Mouse (Mus musculus): ENCODE results near the gene Arid5b.
"Not testable (repeated sequence)": the region's sequence is repeated elsewhere in the genome, so short reads cannot be mapped to it uniquely, and the experiment has no call there.

The Arid5b gene

DNA sequence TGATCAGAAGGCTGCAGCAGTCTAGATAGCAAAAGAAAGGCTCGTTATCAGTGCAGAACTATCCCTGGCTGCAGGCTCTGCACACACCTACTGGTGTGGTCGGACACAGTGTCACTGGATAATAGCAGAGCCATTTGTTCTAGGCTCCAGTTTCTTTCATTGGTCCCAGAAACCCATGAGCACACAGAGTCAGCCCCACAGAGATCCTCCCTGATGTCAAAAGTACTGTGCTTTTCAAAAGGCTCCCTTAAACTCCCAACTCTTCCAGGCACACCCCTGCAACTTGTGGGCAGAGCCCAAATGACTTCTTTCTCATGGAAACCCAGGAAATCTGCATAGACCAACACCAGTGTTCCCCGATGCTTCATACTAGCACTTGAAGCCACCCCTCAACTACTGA is 163.6 kb downstream of the Arid5b start:
- in situ Hi-C loops (cut with MboI; ENCODE audit: low pct_unique_long_range_greater_than_20kb in 1 of 2, low sequenced_read_pairs in 2 of 2, unreplicated experiment in 1 of 2): no loop called here

DNA sequence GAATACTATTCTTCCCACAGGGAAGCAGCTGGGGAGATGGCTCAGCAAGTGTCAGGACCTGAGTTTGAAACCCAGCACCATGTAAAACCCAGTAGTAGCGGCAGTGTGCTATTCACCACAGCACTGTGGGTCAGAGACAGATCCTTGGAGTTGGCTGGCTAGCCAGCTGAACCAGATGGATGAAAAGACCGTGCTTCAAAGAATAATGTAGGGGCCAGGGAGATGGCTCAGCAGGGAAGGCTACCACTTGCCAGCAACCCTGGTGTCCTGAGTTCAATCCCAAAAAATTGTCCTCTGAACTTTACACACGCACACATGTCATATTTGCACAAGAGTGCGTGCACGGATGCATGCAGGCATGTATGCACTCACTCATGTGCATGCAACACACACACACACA is 164.9 kb downstream of the Arid5b start:
- in situ Hi-C loops (cut with MboI; ENCODE audit: low pct_unique_long_range_greater_than_20kb in 1 of 2, low sequenced_read_pairs in 2 of 2, unreplicated experiment in 1 of 2): no loop called here

DNA sequence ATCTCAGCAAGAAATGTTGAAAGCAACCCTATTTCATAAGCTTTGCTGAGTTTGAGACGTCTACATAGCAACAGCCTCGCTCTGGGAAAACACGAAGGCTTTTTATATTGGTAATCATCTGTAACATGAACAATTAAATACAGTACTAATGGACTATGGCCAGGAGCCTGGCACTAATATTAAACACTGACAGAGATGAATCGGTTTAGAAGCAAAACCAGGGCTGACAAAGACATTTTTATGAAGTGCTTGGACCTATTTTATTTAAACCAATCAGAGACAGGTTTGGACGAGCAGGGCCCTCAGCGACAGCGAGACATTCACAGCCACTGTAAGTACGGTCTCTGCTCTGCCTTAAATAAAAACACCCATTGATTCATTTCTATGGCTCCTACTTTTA is 165.6 kb downstream of the Arid5b start:
- in situ Hi-C loops (cut with MboI; ENCODE audit: low pct_unique_long_range_greater_than_20kb in 1 of 2, low sequenced_read_pairs in 2 of 2, unreplicated experiment in 1 of 2): no loop called here

DNA sequence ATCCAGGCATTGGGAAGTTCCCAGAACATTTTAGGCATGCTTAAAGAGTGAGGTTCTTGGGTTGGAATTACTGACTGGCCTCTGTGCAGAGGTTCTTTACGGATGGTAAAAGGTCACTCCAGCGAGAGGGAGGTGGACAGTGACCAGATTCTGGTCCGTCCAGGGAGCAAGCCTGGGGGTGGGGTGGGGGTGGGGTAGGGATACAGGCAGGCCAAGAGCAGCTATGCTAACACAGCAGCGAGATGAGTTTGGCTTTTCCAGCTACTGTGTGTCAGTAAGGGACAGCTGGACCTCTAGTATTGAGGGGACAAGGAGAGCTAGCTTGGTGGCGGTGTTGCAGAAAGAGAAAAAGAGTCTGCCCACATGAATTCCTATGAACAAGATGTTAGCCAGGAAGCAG is 167.9 kb downstream of the Arid5b start:
- in situ Hi-C loops (cut with MboI; ENCODE audit: low pct_unique_long_range_greater_than_20kb in 1 of 2, low sequenced_read_pairs in 2 of 2, unreplicated experiment in 1 of 2): no loop called here

DNA sequence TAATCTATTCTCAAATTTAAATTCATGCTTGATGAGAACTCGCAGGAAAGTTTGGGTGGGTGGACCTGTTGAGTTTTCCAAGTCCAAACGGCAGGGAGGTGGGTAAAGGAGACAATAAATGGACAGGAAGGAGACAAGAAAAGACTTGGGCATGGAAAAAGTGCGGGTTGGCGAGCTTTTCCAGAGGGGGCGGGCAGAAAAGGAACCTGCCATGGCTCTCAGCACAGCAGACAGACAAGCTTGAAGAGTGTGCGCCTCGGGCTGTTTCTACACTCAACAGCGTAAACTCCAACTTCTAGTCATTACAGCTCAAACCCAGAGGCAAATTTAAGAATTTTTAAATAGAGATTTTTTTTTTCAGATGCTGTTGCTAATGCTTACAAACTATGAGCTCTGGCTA is 168.4 kb downstream of the Arid5b start:
- in situ Hi-C loops (cut with MboI; ENCODE audit: low pct_unique_long_range_greater_than_20kb in 1 of 2, low sequenced_read_pairs in 2 of 2, unreplicated experiment in 1 of 2): no loop called here

DNA sequence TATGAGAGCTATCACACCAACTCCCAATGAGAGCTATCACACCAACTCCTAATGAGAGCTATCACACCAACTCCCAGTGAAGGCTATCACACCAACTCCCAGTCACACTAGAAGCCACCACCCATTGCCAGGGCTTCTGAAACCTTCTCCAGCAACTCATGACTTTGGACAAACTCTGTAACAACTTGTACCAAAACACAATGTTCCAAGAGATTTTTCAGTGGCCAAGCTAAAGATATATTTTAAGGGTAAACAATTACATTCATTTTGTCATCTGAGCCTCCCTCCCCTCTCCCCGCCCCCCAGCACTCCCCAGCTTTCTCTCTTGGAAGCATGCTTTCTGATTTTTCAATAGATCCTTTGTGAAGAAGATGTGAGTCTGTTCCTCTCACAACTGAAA is 168.9 kb downstream of the Arid5b start:
- in situ Hi-C loops (cut with MboI; ENCODE audit: low pct_unique_long_range_greater_than_20kb in 1 of 2, low sequenced_read_pairs in 2 of 2, unreplicated experiment in 1 of 2): no loop called here

DNA sequence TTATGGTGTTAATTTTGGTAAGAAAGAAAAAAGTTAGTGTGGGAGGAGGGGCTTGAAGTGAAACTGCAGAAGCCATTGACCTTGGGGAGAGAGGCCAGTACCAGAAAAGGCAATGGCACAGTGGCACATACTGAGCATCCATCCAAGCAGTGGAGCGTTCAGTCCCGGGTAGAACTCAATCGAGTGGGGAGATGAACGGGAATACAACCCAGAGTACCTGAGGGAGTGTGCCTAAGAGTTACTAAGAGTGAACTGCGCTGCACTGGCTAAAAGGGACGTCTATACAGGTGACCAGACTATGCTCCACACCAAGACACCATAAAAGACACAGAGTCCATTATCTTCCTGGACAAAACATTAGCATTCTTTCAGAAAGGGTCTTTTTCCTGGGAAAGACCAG is 170.8 kb downstream of the Arid5b start:
- in situ Hi-C loops (cut with MboI; ENCODE audit: low pct_unique_long_range_greater_than_20kb in 1 of 2, low sequenced_read_pairs in 2 of 2, unreplicated experiment in 1 of 2): no loop called here

DNA sequence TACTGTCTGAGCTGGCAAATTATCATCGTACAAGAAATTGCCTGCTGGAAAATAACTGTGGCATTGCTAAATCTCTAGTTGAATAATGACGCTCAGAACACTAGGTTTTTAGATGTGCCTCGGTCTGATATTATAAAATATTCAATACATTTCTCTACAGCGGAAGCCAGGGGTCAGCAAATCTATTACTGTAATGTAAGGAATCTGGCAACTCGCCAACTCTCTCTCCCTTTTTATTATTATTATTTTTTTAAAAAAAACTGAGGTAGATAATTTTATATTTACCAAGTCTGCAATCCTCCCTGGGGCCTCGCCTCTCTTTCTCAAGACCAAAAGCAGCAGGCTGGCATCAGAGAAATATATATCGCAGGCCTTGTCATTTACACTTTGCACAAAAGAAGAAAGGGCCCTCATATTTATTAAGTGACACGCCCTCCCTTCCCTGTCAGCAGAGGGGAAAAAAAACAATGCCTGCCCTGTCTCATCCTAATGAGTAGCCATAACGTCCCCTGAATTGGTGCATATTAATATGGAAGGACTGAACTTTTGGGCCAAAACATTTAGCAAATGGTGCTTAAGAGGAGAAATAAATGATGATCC is 172.1 kb downstream of the Arid5b start:
- in situ Hi-C loops (cut with MboI; ENCODE audit: low pct_unique_long_range_greater_than_20kb in 1 of 2, low sequenced_read_pairs in 2 of 2, unreplicated experiment in 1 of 2): no loop called here

DNA sequence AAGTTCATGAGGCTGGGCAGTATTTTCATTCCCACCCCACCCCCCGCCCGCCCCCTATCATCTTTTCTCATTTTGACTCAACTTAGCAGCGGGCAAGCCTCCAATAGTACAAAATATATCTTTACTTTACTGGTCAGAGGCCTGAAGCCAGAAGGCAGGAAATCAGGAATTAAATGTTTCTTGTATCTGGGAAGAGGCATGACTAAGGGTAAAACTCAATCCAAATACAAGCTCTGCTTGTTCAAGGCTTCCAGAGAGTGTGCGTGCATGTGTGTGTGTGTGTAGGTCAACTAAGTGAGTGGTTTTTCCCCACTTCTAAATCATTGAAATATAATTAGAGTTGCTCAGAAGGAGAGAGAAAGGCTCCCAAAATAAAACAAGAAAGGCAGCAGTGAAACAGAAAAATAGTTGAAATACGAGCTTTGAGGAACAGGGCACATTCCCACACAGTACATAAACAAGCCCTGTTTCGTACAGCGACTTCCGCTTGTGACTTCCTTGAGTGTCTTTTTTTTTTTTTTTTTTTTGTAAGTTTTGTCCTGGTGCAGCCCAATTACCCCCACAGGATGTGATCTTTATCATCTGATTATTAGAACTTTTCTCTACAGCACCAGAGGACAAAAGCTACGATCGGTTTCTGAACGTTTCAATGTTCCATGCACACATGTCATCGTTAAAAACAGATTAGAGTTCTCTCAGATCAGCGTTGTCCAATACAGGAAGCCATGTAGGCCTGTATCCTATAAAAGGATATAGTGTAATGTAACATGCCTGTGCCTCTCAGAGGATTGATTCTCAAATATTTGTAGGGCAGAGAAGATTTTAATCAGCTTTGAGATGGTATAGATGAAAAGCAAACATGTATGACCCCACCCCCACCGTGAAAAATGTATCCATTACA is 173.4 kb downstream of the Arid5b start:
- in situ Hi-C loops (cut with MboI; ENCODE audit: low pct_unique_long_range_greater_than_20kb in 1 of 2, low sequenced_read_pairs in 2 of 2, unreplicated experiment in 1 of 2): no loop called here

DNA sequence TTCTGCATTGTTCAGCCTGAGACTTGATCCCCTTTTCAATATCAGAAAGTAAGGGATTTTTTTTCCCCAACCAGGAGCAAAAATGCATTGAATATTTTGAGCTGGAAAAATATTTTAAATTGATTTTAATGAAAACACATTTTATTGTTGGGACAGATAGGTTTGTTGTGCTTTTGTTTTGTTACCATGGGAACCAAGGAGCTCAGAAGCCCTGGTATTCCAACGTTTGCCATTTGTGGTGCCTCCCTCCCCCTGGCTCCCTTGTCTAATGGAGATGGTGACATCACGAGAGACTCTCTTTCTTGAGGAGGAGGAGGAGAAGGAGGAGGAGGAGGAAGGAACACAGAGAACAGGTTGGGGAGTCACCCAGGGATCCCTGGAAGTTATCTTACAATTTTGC is 174.1 kb downstream of the Arid5b start:
- in situ Hi-C loops (cut with MboI; ENCODE audit: low pct_unique_long_range_greater_than_20kb in 1 of 2, low sequenced_read_pairs in 2 of 2, unreplicated experiment in 1 of 2): no loop called here

DNA sequence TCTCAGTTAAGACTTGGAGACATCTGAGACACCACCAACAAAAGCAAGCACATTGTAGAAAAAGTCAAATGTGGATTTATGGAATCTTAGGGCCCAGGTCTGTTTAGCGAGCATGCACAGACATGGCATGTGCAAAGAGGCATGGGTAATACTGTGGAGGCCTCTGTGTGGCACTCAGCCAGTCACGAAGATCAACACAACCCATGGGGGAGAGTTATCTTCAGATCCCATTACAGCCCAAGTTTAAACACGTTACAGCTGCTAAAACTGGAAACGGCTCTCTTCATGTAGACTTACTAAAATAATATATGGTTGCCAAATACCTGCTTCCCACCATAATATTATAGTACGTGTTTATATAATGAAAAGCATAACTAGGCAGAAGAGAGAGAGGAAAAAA is 174.6 kb downstream of the Arid5b start:
- in situ Hi-C loops (cut with MboI; ENCODE audit: low pct_unique_long_range_greater_than_20kb in 1 of 2, low sequenced_read_pairs in 2 of 2, unreplicated experiment in 1 of 2): no loop called here

DNA sequence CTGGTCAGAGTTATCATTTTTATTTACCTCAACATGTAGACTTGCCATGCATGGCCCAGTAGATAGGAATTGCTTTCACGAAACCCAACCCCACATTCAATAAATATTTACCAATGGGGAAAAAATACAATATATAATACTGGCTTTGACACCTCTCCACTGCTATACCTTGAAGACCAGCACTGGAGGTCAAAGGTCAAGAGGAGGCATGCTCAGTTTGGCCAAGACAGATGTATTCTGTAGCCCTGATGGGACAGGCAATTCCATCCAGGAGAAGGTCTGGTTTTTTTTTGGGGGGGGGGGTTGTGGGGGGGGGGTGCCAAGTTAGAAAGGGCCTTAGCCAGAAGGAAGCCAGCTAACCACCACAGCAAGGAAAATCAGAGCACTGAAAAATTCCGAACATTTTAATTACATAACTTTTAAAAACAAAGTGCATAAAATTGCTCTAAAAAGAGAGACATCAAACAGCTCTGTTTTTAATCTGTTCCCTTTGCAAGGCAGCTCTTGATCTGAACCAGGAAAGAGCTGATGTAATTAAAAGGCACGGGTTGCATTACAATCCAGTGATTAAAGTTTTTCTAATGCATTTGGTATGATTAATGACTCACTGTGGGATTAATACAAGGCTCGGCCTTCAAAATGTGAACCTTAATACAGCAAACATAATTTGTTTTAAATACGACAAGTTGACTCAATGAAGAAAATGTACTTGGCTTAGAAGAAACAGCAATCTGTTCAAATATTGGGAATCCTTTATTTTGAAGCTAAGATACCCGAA is 175.3 kb downstream of the Arid5b start:
- in situ Hi-C loops (cut with MboI; ENCODE audit: low pct_unique_long_range_greater_than_20kb in 1 of 2, low sequenced_read_pairs in 2 of 2, unreplicated experiment in 1 of 2): no loop called here

DNA sequence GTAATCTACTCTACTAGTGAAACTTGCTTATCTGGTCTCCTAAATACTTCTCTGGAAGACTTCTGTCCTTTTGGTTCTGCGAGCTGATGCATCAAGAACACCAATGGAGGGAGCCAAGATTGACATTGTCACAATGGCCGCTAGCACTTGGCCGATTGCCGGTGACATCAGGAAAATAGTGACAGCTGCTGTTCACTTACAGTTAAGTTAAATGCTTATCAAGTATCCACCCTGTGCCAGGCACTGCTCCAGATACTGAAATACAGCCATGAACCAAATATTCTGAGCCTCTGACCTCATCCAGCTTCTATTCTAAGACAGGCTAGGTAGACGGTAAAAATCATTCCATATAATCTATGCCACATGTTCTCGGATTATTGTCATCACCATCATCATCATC is 176.0 kb downstream of the Arid5b start:
- in situ Hi-C loops (cut with MboI; ENCODE audit: low pct_unique_long_range_greater_than_20kb in 1 of 2, low sequenced_read_pairs in 2 of 2, unreplicated experiment in 1 of 2): no loop called here

DNA sequence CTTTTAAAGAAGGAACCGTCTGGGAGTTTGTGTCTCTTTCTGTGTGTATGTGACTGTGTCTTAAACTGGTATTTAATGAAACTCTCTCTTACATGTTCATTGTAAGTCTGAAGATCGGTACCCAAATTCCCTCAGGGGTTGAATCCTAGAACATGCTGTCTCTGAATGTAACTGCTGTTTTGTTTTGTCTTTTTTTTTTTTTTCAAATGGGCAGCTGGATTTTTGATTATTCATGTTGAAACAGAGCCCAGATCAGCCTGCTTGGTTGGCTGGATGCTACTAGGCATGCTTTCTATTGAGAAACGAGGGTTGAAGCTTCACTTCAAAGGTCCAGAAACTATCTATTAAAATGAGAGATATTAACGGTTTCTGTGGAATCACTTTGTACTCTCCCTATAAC is 177.3 kb downstream of the Arid5b start:
- in situ Hi-C loops (cut with MboI; ENCODE audit: low pct_unique_long_range_greater_than_20kb in 1 of 2, low sequenced_read_pairs in 2 of 2, unreplicated experiment in 1 of 2): no loop called here

DNA sequence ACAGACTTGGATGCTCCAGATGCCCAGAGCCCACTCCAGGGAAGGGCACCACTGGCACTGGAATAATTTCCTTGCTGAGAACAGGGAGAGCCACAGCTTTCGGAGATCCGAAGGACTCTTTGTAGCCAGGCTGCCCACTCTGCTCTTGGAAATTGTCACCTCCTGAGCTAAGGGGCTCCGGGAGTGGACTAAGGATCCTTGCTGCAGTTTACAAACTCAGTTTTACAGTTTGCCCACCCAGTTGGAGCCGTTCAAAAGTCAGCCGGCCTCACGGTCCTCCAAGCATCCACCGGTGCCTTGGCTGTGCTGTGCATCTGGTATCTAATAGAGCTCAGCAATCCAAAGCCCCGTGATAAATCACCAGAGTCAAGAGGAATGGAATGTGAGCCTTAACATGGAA is 178.0 kb downstream of the Arid5b start:
- in situ Hi-C loops (cut with MboI; ENCODE audit: low pct_unique_long_range_greater_than_20kb in 1 of 2, low sequenced_read_pairs in 2 of 2, unreplicated experiment in 1 of 2): no loop called here

DNA sequence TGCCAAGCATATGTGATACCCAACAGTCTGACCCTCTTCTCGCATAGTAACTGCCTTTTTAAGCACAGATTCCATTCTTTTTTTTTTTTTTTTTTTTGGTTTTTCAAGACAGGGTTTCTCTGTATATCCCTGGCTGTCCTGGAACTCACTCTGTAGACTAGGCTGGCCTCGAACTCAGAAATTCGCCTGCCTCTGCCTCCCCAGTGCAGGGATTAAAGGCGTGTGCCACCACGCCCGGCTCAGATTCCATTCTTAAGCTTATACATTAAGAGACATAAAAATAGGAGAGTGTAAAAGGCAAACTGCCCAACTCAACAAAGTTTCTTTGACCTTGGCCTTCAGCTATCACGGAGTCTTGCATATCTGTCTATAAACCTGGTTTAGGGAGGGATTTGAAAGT is 178.7 kb downstream of the Arid5b start:
- in situ Hi-C loops (cut with MboI; ENCODE audit: low pct_unique_long_range_greater_than_20kb in 1 of 2, low sequenced_read_pairs in 2 of 2, unreplicated experiment in 1 of 2): not testable (repeated sequence)

DNA sequence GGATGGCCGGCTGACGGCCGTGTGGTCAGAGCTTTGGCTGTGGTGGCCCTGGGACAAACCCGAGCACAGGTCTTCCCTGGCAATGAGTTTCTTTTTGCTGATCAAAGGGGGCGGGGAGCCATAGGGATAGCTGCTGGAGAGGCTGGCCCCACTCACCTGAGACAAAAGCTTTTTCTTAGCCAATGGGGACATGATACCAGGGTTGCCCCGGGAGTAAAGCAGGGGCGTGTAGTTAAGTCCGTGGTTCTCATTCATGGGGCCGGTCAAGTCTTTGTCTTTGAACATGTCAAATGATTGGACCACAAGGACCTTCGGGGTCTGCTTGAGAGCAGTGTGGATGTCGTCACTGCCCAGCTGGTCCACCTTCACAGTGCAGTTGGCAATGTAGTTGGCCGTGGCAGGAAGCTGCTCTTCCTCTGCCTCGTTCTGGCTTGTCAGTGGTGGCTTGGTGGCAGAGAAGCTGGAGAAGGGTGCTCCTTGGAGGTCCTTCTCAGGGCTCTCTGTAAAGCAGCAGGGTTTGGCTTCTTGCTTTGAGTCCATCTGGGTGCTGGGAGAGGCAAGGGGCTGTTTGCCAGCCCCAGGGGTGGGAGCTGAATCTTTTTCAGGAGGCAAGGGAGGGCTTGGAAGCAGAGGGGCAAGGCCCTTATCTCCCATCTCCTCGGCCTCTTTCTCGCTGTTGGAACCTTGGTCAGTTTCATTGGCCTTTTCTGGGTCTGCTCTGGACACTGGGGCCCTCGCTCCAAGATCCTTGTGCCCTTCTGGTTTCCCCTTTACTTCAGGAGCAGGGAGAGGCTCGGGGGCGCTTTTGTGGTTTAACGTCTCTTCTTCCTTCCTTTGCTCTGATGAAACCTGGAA is 180.5 kb downstream of the Arid5b start:
- in situ Hi-C loops (cut with MboI; ENCODE audit: low pct_unique_long_range_greater_than_20kb in 1 of 2, low sequenced_read_pairs in 2 of 2, unreplicated experiment in 1 of 2): no loop called here

DNA sequence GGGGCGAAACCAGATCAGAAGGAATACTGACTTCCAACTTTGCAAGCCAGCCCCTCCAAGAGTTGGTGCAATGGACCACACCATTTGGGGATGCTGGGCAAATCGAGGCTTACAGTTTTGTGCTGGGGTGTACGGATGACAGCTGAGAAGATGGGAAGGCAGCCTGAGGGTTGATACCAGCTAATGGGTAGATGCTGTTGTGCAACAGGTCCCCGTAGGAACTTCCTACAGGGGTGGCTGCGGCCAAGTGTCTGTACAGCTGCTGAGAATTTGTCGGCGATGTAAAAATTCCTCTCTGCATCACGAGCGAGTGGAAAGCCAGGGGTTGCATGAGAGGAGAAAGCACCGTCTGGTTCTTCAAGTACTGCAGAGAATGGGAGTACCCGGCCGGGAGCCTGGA is 182.1 kb downstream of the Arid5b start:
- in situ Hi-C loops (cut with MboI; ENCODE audit: low pct_unique_long_range_greater_than_20kb in 1 of 2, low sequenced_read_pairs in 2 of 2, unreplicated experiment in 1 of 2): no loop called here

DNA sequence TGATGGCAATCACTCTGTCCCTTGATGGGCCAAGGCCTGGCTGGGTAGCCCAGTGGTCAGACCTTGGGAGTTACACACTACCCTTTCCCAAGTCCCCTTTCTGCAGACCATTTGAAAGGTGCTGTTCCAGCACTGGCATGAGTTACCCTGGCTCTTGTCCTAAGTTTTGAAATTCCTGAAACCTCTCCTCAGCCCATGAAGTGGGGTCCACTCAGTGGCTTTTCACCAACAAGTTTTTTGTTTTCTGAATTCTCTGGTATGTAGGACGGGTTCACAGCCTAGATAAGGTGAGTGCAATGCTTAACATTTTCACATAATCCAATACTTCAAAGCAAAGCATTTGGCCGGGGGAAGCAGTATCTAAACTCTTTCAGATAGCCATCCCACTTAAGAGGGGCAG is 183.4 kb downstream of the Arid5b start:
- in situ Hi-C loops (cut with MboI; ENCODE audit: low pct_unique_long_range_greater_than_20kb in 1 of 2, low sequenced_read_pairs in 2 of 2, unreplicated experiment in 1 of 2): no loop called here

Measured in mouse embryonic stem cell (cell line).